Mouse (Mus musculus): Measurements from ENCODE around the gene Dhrs13.

- TF ChIP-seq CTCF (IDR thresholded peaks at IDR 0.05; ENCODE audit: low read depth) (no peak), EP300 (IDR thresholded peaks at IDR 0.05; ENCODE audit: low read depth) (no peak)
These were observed 25.6 kb upstream of the Dhrs13 start for GRCm38 (mm10) chr11:78006446-78006845.

All from heart, postnatal 0 days (tissue).